Mouse (Mus musculus) heart, adult 2 months (tissue): ENCODE results near the gene Edem2.

Experiments used
- EP300 ChIP-seq: fragments of 200-500 bp; IDR thresholded peaks from 2 replicates; pipeline ENCODE4 v1.6.1; 2011; ENCODE audit warnings: low read depth, low read length, control low read depth; ENCODE audit not compliant: insufficient read depth
- POLR2A ChIP-seq: fragments of 200-500 bp; IDR thresholded peaks from 2 replicates; pipeline ENCODE4 v1.6.1; 2011; ENCODE audit warnings: mild to moderate bottlenecking, low read depth, low read length, control low read depth; ENCODE audit not compliant: insufficient read depth

DNA sequence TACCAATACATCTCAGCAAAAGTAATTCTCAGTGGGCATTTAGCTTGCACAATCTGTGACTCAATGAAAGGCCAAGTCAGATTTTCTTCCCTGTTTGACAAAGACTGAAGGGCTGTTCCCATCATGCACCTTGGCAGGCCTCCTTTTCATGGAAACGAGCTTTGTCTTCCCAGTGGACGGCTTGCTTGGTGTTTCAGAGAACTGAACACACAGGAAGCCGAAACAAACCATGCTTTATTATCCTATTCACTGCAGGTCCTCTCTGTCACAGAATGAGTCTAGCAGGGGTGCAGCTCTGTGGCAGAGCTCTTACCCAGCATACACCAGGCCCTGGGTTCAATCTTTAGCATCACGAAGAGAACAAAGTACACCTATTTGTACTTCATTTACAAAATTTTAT is 25.6 kb downstream of the Edem2 start:
- TF ChIP-seq EP300 (no peak), POLR2A (no peak)
